Mouse (Mus musculus) neural tube, embryonic 13.5 days (tissue): ENCODE measurements around the gene Usp30. TPM values are rescaled to one million over a fixed set of nuclear protein-coding genes. Genes with fewer than 3 reads are reported as not detected.

ENCODE experiments used
- ATAC-seq: fragments of 200-750 bp; cut with Nextera tagmentation; 2 replicates; pipeline ENCODE4 v1.8.0; 2017; ENCODE audit warnings: low read depth, mild to moderate bottlenecking, moderate TSS enrichment, moderate library complexity
- H3K27ac ChIP-seq: fragments of 300-500 bp; sonication (generic); replicated peaks from 2 replicates; pipeline ENCODE4 v1.5.1; 2015; ENCODE audit warnings: moderate library complexity, mild to moderate bottlenecking, inconsistent platforms
- H3K27me3 ChIP-seq: fragments of 300-500 bp; sonication (generic); 2 replicates; pipeline ENCODE4 v1.6.1; 2015; ENCODE audit warnings: mild to moderate bottlenecking, inconsistent platforms
- H3K36me3 ChIP-seq: fragments of 300-500 bp; sonication (generic); 2 replicates; pipeline ENCODE4 v1.6.1; 2015; ENCODE audit warnings: mild to moderate bottlenecking, inconsistent platforms
- H3K4me1 ChIP-seq: fragments of 300-500 bp; sonication (generic); replicated peaks from 2 replicates; pipeline ENCODE4 v1.6.1; 2015; ENCODE audit warnings: inconsistent platforms
- H3K4me2 ChIP-seq: fragments of 300-500 bp; sonication (generic); 2 replicates; pipeline ENCODE4 v1.6.1; 2015; ENCODE audit warnings: inconsistent platforms, mild to moderate bottlenecking, moderate library complexity
- H3K4me3 ChIP-seq: fragments of 300-500 bp; sonication (generic); 2 replicates; pipeline ENCODE4 v1.5.1; 2015; ENCODE audit warnings: mild to moderate bottlenecking, inconsistent platforms
- H3K9ac ChIP-seq: fragments of 300-500 bp; sonication (generic); 2 replicates; pipeline ENCODE4 v1.6.1; 2015; ENCODE audit warnings: moderate library complexity, mild to moderate bottlenecking, inconsistent platforms
- H3K9me3 ChIP-seq: fragments of 300-500 bp; sonication (generic); 2 replicates; pipeline ENCODE4 v1.6.1; 2016; ENCODE audit warnings: inconsistent platforms
- WGBS: fragments of 180-500 bp; shearing (Covaris S2); methylation state at CpG from one replicate; pipeline ENCODE4 v1.1.7; 2015; 5-methylcytosine and 5-hydroxymethylcytosine counted together
- polyA plus RNA-seq: library from polyadenylated mRNA; unstranded; fragments of >200 nt; fragmentation: Nextera tagmentation; extraction: Ambion mirVana; gene quantifications from 2 replicates; pipeline ENCODE4 v1.2.1, GENCODE M21; 2015

The Usp30 gene
- polyA plus RNA-seq, 1 experiment from 2014 or later, result 16.4 TPM

DNA sequence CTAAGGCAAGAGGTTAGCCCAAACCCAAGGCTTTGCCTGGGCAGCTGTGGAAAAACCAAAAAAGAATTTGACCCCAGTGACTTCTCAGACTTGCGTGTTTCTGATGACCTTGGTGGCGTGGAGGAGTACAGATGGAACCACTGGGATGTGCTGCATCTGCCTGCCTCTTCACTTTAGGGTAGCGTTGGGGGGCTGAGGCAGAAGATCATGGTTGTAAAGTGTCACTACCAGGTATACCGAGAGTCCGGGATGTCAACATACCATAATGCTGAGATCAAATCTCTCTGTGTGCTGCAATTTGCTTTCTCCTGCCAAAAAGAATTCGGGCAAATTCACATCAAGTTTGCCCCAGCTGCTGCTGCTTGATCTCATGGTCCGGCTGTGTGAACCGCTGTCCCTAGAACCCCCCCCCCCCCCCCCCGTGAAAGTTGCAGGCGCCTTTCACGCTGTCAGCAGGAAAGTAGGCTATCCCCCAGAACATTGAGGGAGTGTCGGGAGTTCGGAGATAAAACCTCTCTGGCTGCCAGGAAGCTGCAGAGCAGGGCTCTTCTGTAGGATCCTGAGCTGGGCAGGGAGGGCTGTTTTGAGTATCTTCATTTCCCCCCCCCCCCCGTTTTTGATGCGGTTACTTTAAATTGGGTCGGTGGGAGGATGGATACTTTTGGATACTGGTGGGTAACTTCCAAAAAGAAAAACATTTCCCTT is 108.8 kb downstream of the Usp30 start:
- Histone ChIP-seq H3K4me3 (no peak overlapping the region), H3K9me3 (no peaks in the 10 kb centered on the region), H3K4me2 (no peak overlapping the region), H3K27ac (no peak overlapping the region), H3K27me3 (peaks cover 22% of the 10 kb centered on the region), H3K9ac (no peak overlapping the region), H3K36me3 (no peaks in the 10 kb centered on the region), H3K4me1 (peaks cover 10% of the 10 kb centered on the region)
- 32% methylated on average over 16 of the region's 16 CpGs for WGBS
- ATAC-seq, result no peak

Other genes with a start within 250 kb of the Usp30 start
- 1.9 and 2.5 TPM in 2 replicates for gene Selplg, start 232.8 kb upstream of the Usp30 start, polyA plus RNA-seq
- 183 and 200 TPM in 2 replicates for gene Coro1c, start 156.7 kb upstream of the Usp30 start, polyA plus RNA-seq
- gene Ssh1, start 71.6 kb upstream of the Usp30 start, polyA plus RNA-seq, result 12.9 and 16.8 TPM in 2 replicates
- gene Dao, start 61.8 kb upstream of the Usp30 start, polyA plus RNA-seq, result not detected in 2 replicates
- gene Svop, start 26.1 kb downstream of the Usp30 start, polyA plus RNA-seq, result 71.9 and 79.6 TPM in 2 replicates
- 7.3 and 9.7 TPM in 2 replicates for gene Alkbh2, start 62.8 kb downstream of the Usp30 start, polyA plus RNA-seq
- gene Ung, start 64.9 kb downstream of the Usp30 start, polyA plus RNA-seq, result 9.0 and 9.6 TPM in 2 replicates
- gene Acacb, start 81.1 kb downstream of the Usp30 start, polyA plus RNA-seq, result 3.1 and 3.3 TPM in 2 replicates
- gene Foxn4, start 208.3 kb downstream of the Usp30 start, polyA plus RNA-seq, result 0.25 and 0.32 TPM in 2 replicates
- gene Myo1h, start 223.7 kb downstream of the Usp30 start, polyA plus RNA-seq, result 0.38 and 0.59 TPM in 2 replicates